Mouse (Mus musculus) adrenal gland, postnatal 36 days (tissue): ENCODE measurements around the gene Cpn2. TPM values are rescaled to one million over a fixed set of nuclear protein-coding genes. Genes with fewer than 3 reads are reported as not detected.
A peak's percentile ranks its signal among the peaks of the same experiment; 100 is the strongest.

Source experiments
- DNase-seq, 2 experiments: peaks; one replicate each; pipeline ENCODE4 v3.0.0; 2021; ENCODE audit warnings: mixed read lengths in 1 of 2
- long read RNA-seq, 2 experiments: library from polyadenylated mRNA; stranded (forward); transcript quantifications; one replicate each; pipeline ENCODE4 v2.0.0; 2021; ENCODE audit warnings: borderline sequencing depth in 2 of 2
- total RNA-seq, 2 experiments: library from RNA; stranded (reverse); gene quantifications; 2 replicates each; pipeline ENCODE4 v1.2.3; 2021

Cpn2 gene
- 1 to 10 TPM; 1.3 to 2.1 TPM for total RNA-seq
- long read RNA-seq, experiment 1, partial matches to known transcripts, result 0 of 1 reads
- long read RNA-seq, experiment 1, other reads (novel, unspliced or antisense), result 1 of 1 reads
- long read RNA-seq, experiment 2, full-length matches to known transcripts, result 1 of 2 reads
- long read RNA-seq, experiment 2, partial matches to known transcripts, result 0 of 2 reads
- long read RNA-seq, experiment 2, other reads (novel, unspliced or antisense), result 1 of 2 reads

- peak; percentile 21 to 40 for DNase-seq
These were observed at the start of gene Cpn2 for GRCm38 (mm10) chr16:30267359-30267758. Cpn2 (minus strand) TSS chr16:30267499.

GRCm38 (mm10) chr16:30314236-30314635 is 46.9 kb upstream of the Cpn2 start:
- DNase-seq, result no peak

- DNase-seq, result no peak
These were observed 43.3 kb upstream of the Cpn2 start, which contains the start of gene Gp5 for GRCm38 (mm10) chr16:30310647-30311046. Gp5 (minus strand) TSS chr16:30310779.

- no peak for DNase-seq
These were observed 42.8 kb upstream of the Cpn2 start for GRCm38 (mm10) chr16:30310171-30310515.

GRCm38 (mm10) chr16:30309395-30310170 is 42.3 kb upstream of the Cpn2 start:
- peak; percentile 7 to 10 for DNase-seq

- DNase-seq, result peak; percentile 38 to 57
These were observed 41.5 kb upstream of the Cpn2 start for GRCm38 (mm10) chr16:30308616-30309394.

- DNase-seq, result peak; percentile 3 to 11
These were observed 40.8 kb upstream of the Cpn2 start for GRCm38 (mm10) chr16:30307961-30308615.

GRCm38 (mm10) chr16:30307306-30307705 is 40.0 kb upstream of the Cpn2 start:
- DNase-seq, result no peak

GRCm38 (mm10) chr16:30306102-30306501 is 38.8 kb upstream of the Cpn2 start:
- DNase-seq, result no peak

GRCm38 (mm10) chr16:30304236-30304635 is 36.9 kb upstream of the Cpn2 start:
- no peak for DNase-seq

GRCm38 (mm10) chr16:30303411-30303810 is 36.1 kb upstream of the Cpn2 start:
- no peak for DNase-seq

- DNase-seq, result no peak
These were observed 35.4 kb upstream of the Cpn2 start for GRCm38 (mm10) chr16:30302686-30303085.

- no peak for DNase-seq
These were observed 32.5 kb upstream of the Cpn2 start for GRCm38 (mm10) chr16:30299711-30300277.

GRCm38 (mm10) chr16:30297450-30297849 is 30.2 kb upstream of the Cpn2 start:
- no peak for DNase-seq

- DNase-seq, result no peak
These were observed 29.4 kb upstream of the Cpn2 start for GRCm38 (mm10) chr16:30296601-30297275.

GRCm38 (mm10) chr16:30295106-30295505 is 27.8 kb upstream of the Cpn2 start:
- DNase-seq, result no peak

GRCm38 (mm10) chr16:30290436-30290835 is 23.1 kb upstream of the Cpn2 start:
- no peak for DNase-seq

GRCm38 (mm10) chr16:30285701-30286100 is 18.4 kb upstream of the Cpn2 start:
- DNase-seq, result no peak

- peak; percentile 27 to 43 for DNase-seq
These were observed 16.5 kb upstream of the Cpn2 start for GRCm38 (mm10) chr16:30283743-30284337.

- peak in 1 of 2 experiments; percentile 44 for DNase-seq
These were observed 15.7 kb upstream of the Cpn2 start, which contains the start of gene Lrrc15 for GRCm38 (mm10) chr16:30282844-30283495. Lrrc15 (minus strand) TSS chr16:30283256.
